Mouse (Mus musculus): ENCODE results near the gene Pea15a. TPM values are rescaled to one million over a fixed set of nuclear protein-coding genes. Genes with fewer than 3 reads are reported as not detected.

The Pea15a gene
- 36.7 TPM for polyA plus RNA-seq (2014; fragmentation: Illumina TruSeq; extraction: RNeasy Lipid Tissue Mini Kit (QIAGEN cat#74804); ENCODE audit: low read depth, low replicate concordance)

DNA sequence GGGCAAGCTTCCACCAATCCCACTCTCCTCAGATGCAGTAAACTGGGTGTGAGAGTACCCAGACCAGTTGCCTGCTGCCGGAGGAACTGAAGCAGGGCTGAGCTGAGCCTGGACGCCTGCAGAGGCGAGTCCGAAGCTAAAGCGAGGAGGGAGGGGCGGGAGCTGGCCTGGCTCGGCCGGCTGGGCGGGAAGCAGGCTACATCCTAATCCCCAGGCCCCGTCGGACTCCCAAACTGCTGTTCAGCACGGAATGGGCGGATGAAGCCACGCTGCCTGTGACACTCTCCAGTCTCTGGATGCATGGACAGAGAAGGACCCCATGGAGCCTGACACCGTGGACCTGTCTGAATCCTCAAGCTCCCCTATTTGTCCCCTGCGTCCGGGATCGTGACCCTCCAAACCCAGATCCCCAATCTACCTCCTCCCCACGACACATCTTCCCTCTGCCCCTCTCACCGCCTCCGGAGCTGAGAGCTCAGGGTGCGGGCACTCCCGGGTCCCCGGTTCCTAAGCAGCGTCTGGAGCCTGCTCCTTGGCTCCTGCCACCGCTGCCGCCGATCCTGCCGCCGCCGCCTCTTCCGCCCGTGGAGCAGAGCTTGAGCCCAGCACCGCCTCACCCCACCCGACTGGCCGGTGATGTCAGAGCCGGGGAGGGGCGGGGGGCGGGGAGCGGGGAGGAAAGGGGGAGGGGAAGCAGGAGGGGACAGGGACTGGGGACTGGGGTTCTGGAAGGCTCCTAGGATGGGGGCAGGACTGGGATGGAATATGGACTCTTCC is at the start of gene Pea15a:
Pea15a (minus strand) TSS at position 664 of the 777 bp plus-strand sequence.

DNA sequence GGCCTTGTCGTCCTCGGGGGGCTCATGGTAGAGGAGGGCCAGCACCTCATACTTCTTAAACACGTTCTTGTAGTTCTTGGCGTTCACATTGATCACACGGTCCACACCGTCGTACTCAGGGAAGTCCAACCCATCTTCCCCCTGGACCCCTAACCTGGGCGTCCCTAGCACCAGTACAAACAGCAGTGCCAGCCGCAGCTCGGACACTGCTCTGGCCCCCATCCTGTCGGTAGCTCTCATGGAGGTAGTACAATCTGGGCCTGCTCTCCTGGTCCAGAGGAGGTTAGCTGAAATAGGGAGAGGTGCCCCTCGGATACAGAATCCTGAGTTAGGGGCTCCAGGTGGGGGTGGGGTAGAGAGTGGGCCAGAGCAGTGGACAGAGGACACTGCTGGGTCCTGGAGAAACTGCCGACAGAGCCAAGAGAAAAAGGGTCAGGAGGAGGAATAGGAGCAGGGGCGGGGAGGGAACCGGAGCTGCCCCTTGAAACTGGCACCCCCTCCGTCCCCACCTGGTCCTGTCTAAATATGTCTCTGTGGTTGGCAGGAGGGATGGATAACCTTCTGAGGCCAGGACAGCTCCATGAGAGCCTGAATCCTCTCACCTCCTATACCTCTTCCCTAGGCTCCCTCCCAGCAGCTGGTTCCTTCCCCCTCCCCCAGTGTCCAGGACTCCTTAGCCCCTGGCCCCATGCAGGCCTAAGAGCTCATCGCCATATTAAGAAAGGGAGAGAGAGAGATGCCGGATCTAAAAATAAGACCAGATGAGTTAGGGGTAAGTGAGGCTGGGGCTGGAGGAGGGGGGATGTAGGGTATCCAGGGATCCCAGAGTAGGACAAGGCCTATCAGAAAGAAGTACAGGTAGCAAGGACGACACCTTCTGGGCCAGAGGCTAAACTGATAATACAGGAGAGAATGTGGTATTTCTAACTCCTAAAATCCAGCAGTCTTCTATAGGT is 13.1 kb upstream of the Pea15a start, which contains the start of gene Casq1:
Casq1 (minus strand) TSS at position 418 of the 956 bp plus-strand sequence.

DNA sequence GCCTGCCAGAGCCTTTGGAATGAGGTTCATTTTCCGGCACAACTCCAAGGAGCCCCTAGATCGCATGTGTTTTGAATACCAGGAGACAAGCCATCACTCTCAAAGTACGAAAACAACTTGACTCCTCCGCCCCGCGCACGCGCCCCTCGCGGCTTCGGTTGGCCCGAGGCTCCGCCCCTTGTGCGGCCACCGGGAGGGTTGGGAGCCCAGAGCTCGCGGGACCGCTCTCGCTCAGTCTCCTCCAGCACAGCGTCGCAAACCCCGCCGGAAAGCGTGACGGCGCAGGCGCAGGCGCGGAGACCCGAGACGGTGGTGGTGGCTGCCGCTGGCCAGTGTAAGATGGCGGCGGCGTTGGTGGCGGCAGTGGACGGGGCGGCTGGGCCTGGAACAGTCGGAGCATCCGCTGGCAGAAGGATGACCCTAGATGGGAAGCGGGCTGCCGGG is 58.7 kb downstream of the Pea15a start, which contains the start of gene Dcaf8:
Dcaf8 (plus strand) TSS at position 250 of the 444 bp plus-strand sequence.

Other genes with a start within 250 kb of the Pea15a start
- gene Vangl2, start 178.4 kb downstream of the Pea15a start, polyA plus RNA-seq (2014; fragmentation: Illumina TruSeq; extraction: RNeasy Lipid Tissue Mini Kit (QIAGEN cat#74804); ENCODE audit: low read depth, low replicate concordance) = 1.4 TPM
- not detected for gene Nhlh1, start 149.2 kb downstream of the Pea15a start, polyA plus RNA-seq (2014; fragmentation: Illumina TruSeq; extraction: RNeasy Lipid Tissue Mini Kit (QIAGEN cat#74804); ENCODE audit: low read depth, low replicate concordance)
- 180 TPM for gene Copa, start 124.3 kb downstream of the Pea15a start, polyA plus RNA-seq (2014; fragmentation: Illumina TruSeq; extraction: RNeasy Lipid Tissue Mini Kit (QIAGEN cat#74804); ENCODE audit: low read depth, low replicate concordance)
- 38.8 TPM for gene Ncstn, start 124.0 kb downstream of the Pea15a start, polyA plus RNA-seq (2014; fragmentation: Illumina TruSeq; extraction: RNeasy Lipid Tissue Mini Kit (QIAGEN cat#74804); ENCODE audit: low read depth, low replicate concordance)
- 40.4 TPM for gene Pex19, start 80.0 kb downstream of the Pea15a start, polyA plus RNA-seq (2014; fragmentation: Illumina TruSeq; extraction: RNeasy Lipid Tissue Mini Kit (QIAGEN cat#74804); ENCODE audit: low read depth, low replicate concordance)
- 74.0 TPM for gene Dcaf8, start 58.7 kb downstream of the Pea15a start, polyA plus RNA-seq (2014; fragmentation: Illumina TruSeq; extraction: RNeasy Lipid Tissue Mini Kit (QIAGEN cat#74804); ENCODE audit: low read depth, low replicate concordance)
- gene Casq1, start 13.1 kb upstream of the Pea15a start, polyA plus RNA-seq (2014; fragmentation: Illumina TruSeq; extraction: RNeasy Lipid Tissue Mini Kit (QIAGEN cat#74804); ENCODE audit: low read depth, low replicate concordance) = 0.63 TPM
- gene Atp1a4, start 51.6 kb upstream of the Pea15a start, polyA plus RNA-seq (2014; fragmentation: Illumina TruSeq; extraction: RNeasy Lipid Tissue Mini Kit (QIAGEN cat#74804); ENCODE audit: low read depth, low replicate concordance) = not detected
- gene Igsf8, start 54.8 kb upstream of the Pea15a start, polyA plus RNA-seq (2014; fragmentation: Illumina TruSeq; extraction: RNeasy Lipid Tissue Mini Kit (QIAGEN cat#74804); ENCODE audit: low read depth, low replicate concordance) = 1.1 TPM
- 4.4 TPM for gene Atp1a2, start 91.3 kb upstream of the Pea15a start, polyA plus RNA-seq (2014; fragmentation: Illumina TruSeq; extraction: RNeasy Lipid Tissue Mini Kit (QIAGEN cat#74804); ENCODE audit: low read depth, low replicate concordance)
- gene Kcnj9, start 122.5 kb upstream of the Pea15a start, polyA plus RNA-seq (2014; fragmentation: Illumina TruSeq; extraction: RNeasy Lipid Tissue Mini Kit (QIAGEN cat#74804); ENCODE audit: low read depth, low replicate concordance) = not detected
- 2.6 TPM for gene Kcnj10, start 134.4 kb upstream of the Pea15a start, polyA plus RNA-seq (2014; fragmentation: Illumina TruSeq; extraction: RNeasy Lipid Tissue Mini Kit (QIAGEN cat#74804); ENCODE audit: low read depth, low replicate concordance)
- 33.9 TPM for gene Pigm, start 169.7 kb upstream of the Pea15a start, polyA plus RNA-seq (2014; fragmentation: Illumina TruSeq; extraction: RNeasy Lipid Tissue Mini Kit (QIAGEN cat#74804); ENCODE audit: low read depth, low replicate concordance)

All from sigmoid colon, adult 10 weeks (tissue).